Mouse (Mus musculus): ENCODE measurements around the gene Mgrn1.

DNA sequence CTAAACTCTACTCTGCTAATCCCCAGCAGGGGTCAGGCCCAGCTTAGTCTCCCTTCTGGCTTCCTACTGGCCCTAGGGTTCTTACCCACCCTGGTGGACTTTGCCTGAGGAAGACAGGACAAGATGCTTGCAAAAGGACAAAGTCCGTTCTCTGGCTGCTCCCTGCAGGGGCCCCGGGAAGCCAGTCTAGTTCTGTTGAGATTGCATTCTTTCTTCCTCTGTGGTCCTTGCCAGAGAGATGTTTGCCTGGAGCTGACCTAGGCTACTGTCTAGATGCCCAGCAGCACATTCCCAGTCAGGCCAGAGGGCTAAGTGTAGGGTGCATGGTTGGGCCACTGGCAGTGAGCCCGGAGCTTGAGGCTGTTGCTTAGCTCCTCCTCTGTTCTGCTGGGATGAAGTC is 46.4 kb downstream of the Mgrn1 start:
- no peak for TF ChIP-seq CTCF (conservative IDR thresholded peaks at IDR 0.05; ENCODE audit: low read length)
- no peak for TF ChIP-seq POU5F1 (IDR thresholded peaks at IDR 0.05; ENCODE audit: borderline replicate concordance, low read length)
